Mouse (Mus musculus) embryonic fibroblast, embryonic 13.5 days (primary cell): ENCODE data around the gene Pced1b. TPM values are rescaled to one million over a fixed set of nuclear protein-coding genes. Genes with fewer than 3 reads are reported as not detected.

Experiments used
- H3K27ac ChIP-seq: 2 replicates; pipeline ENCODE4 v1.5.1; 2012; ENCODE audit warnings: low read length, control low read depth, inconsistent platforms; ENCODE audit not compliant: insufficient read depth
- H3K4me1 ChIP-seq: 2 replicates; pipeline ENCODE4 v1.6.1; 2011; ENCODE audit warnings: low read length; ENCODE audit not compliant: control insufficient read depth, insufficient read depth
- H3K4me3 ChIP-seq: 2 replicates; pipeline ENCODE4 v1.5.1; 2011; ENCODE audit warnings: mild to moderate bottlenecking, control low read depth, low read length; ENCODE audit not compliant: insufficient read depth
- CTCF ChIP-seq: IDR thresholded peaks from 2 replicates; pipeline ENCODE4 v1.5.1; 2011; ENCODE audit warnings: mild to moderate bottlenecking, control low read depth, low read length, moderate library complexity, borderline replicate concordance; ENCODE audit not compliant: insufficient read depth
- POLR2A ChIP-seq: IDR thresholded peaks from 2 replicates; pipeline ENCODE4 v1.6.1; 2011; ENCODE audit warnings: low read depth, mild to moderate bottlenecking, control low read depth, low read length, moderate library complexity
- polyA plus RNA-seq: library from polyadenylated mRNA; stranded (reverse); fragments of >200 nt; gene quantifications from 2 replicates; pipeline ENCODE4 v1.2.4, GENCODE M21; 2011; ENCODE audit warnings: low read depth; ENCODE audit not compliant: missing spikeins, insufficient read length

Pced1b gene
- polyA plus RNA-seq, 1 experiment = 4.9 TPM

GRCm38 (mm10) chr15:97234076-97234475, 12.8 kb upstream of the Pced1b start:
- TF ChIP-seq POLR2A = no peak
- TF ChIP-seq CTCF = no peak
- Histone ChIP-seq H3K4me3 (no peak overlapping the region), H3K4me1 (no peaks in the 10 kb centered on the region), H3K27ac (no peak overlapping the region)

GRCm38 (mm10) chr15:97235183-97235582, 11.7 kb upstream of the Pced1b start:
- Histone ChIP-seq H3K4me3 (no peak overlapping the region), H3K4me1 (no peaks in the 10 kb centered on the region), H3K27ac (no peak overlapping the region)
- TF ChIP-seq CTCF = peak; percentile 38; the same call in 1 of the 2 replicates
- TF ChIP-seq POLR2A = no peak

GRCm38 (mm10) chr15:97236943-97237342, 10.0 kb upstream of the Pced1b start:
- no peak for TF ChIP-seq POLR2A
- TF ChIP-seq CTCF = 0 out of 2 replicates have a peak, but pooled peaks have one; percentile 26
- no peak overlapping the region for H3K27ac ChIP-seq
- H3K4me1 ChIP-seq = no peaks in the 10 kb centered on the region
- H3K4me3 ChIP-seq = no peak overlapping the region

- TF ChIP-seq CTCF (no peak), POLR2A (no peak)
- no peak overlapping the region for H3K4me3 ChIP-seq
- no peak overlapping the region for H3K27ac ChIP-seq
- H3K4me1 ChIP-seq = no peaks in the 10 kb centered on the region
Observed at GRCm38 (mm10) chr15:97245392-97245791, 1.5 kb upstream of the Pced1b start.

GRCm38 (mm10) chr15:97246256-97246655, 651 bp upstream of the Pced1b start:
- Histone ChIP-seq H3K4me3 (no peak overlapping the region), H3K4me1 (no peaks in the 10 kb centered on the region), H3K27ac (no peak overlapping the region)
- TF ChIP-seq POLR2A (no peak), CTCF (no peak)

GRCm38 (mm10) chr15:97247791-97248161, 869 bp downstream of the Pced1b start:
- H3K4me1 ChIP-seq = no peaks in the 10 kb centered on the region
- H3K27ac ChIP-seq = peak overlapping the region; percentile 66
- H3K4me3 ChIP-seq = peak overlapping the region; percentile 51
- TF ChIP-seq CTCF = no peak
- no peak for TF ChIP-seq POLR2A

- Histone ChIP-seq H3K27ac (peak overlapping the region; percentile 66), H3K4me1 (no peaks in the 10 kb centered on the region)
- TF ChIP-seq POLR2A (no peak), CTCF (no peak)
Observed at GRCm38 (mm10) chr15:97248296-97248695, 1.4 kb downstream of the Pced1b start.

GRCm38 (mm10) chr15:97249322-97249721, 2.4 kb downstream of the Pced1b start:
- Histone ChIP-seq H3K27ac (no peak overlapping the region), H3K4me3 (no peak overlapping the region), H3K4me1 (no peaks in the 10 kb centered on the region)
- TF ChIP-seq CTCF (no peak), POLR2A (no peak)

More at GRCm38 (mm10) chr15:97248296-97248695, 1.4 kb downstream of the Pced1b start:
- peak overlapping the region; percentile 51 for H3K4me3 ChIP-seq

GRCm38 (mm10) chr15:97252493-97253034, 5.7 kb downstream of the Pced1b start:
- no peak for TF ChIP-seq POLR2A
- no peak for TF ChIP-seq CTCF
- Histone ChIP-seq H3K4me3 (no peak overlapping the region), H3K27ac (no peak overlapping the region), H3K4me1 (peaks cover 4% of the 10 kb centered on the region)

GRCm38 (mm10) chr15:97254375-97254774, 7.5 kb downstream of the Pced1b start:
- Histone ChIP-seq H3K4me3 (no peak overlapping the region), H3K27ac (no peak overlapping the region), H3K4me1 (peaks cover 4% of the 10 kb centered on the region)
- TF ChIP-seq POLR2A = no peak
- no peak for TF ChIP-seq CTCF
